ENCODE assay signal across 8 mouse cellular contexts in genomic region chr7:67655186-67655585, GRCm38 (mm10). TPM values are rescaled to one million over a fixed set of nuclear protein-coding genes. Genes with fewer than 3 reads are reported as not detected.
DNase-seq lines count a peak whose midpoint lies in the region; ATAC-seq and TF ChIP-seq lines count a peak whose summit lies in the region.

No protein-coding gene starts in this region.

- no peak overlapping the region for H3K4me2 ChIP-seq in hindbrain, postnatal 0 days (ENCODE audit: low read depth, low read length)
- no peak overlapping the region for H3K4me2 ChIP-seq in intestine, embryonic 14.5 days (ENCODE audit: low read length)
- H3K4me2 ChIP-seq in midbrain, embryonic 13.5 days (replicated peaks), result peak overlapping the region; percentile 20
- no peak overlapping the region for H3K4me2 ChIP-seq in neural tube, embryonic 15.5 days

- no peaks in the 10 kb centered on the region for H3K27me3 ChIP-seq in hindbrain, embryonic 10.5 days (ENCODE audit: insufficient read depth, poor library complexity, severe bottlenecking)
- H3K27me3 ChIP-seq in hindbrain, postnatal 0 days (ENCODE audit: insufficient read depth, low read length), result no peaks in the 10 kb centered on the region
- H3K27me3 ChIP-seq in intestine, embryonic 14.5 days (replicated peaks; ENCODE audit: control insufficient read depth, insufficient read depth, low read length), result no peaks in the 10 kb centered on the region
- H3K27me3 ChIP-seq in midbrain, embryonic 13.5 days, result no peaks in the 10 kb centered on the region
- H3K27me3 ChIP-seq in neural tube, embryonic 15.5 days (replicated peaks), result no peaks in the 10 kb centered on the region

- H3K4me1 ChIP-seq in hindbrain, embryonic 10.5 days (replicated peaks), result peaks cover 27% of the 10 kb centered on the region
- no peaks in the 10 kb centered on the region for H3K4me1 ChIP-seq in hindbrain, postnatal 0 days (ENCODE audit: insufficient read depth, low read length)
- peaks cover 15% of the 10 kb centered on the region; the same call in 1 of the 2 replicates for H3K4me1 ChIP-seq in intestine, embryonic 14.5 days (replicated peaks; ENCODE audit: control insufficient read depth, insufficient read depth, low read length)
- peaks cover 9% of the 10 kb centered on the region for H3K4me1 ChIP-seq in midbrain, embryonic 13.5 days (replicated peaks)
- H3K4me1 ChIP-seq in neural tube, embryonic 15.5 days, result no peaks in the 10 kb centered on the region

- H3K9me3 ChIP-seq in hindbrain, embryonic 10.5 days, result no peaks in the 10 kb centered on the region
- no peaks in the 10 kb centered on the region for H3K9me3 ChIP-seq in hindbrain, postnatal 0 days (ENCODE audit: low read length)
- H3K9me3 ChIP-seq in intestine, embryonic 14.5 days (ENCODE audit: control insufficient read depth, low read length), result no peaks in the 10 kb centered on the region
- no peaks in the 10 kb centered on the region for H3K9me3 ChIP-seq in midbrain, embryonic 13.5 days
- H3K9me3 ChIP-seq in neural tube, embryonic 15.5 days (replicated peaks), result no peaks in the 10 kb centered on the region

- H3K36me3 ChIP-seq in hindbrain, embryonic 10.5 days, result peaks cover 6% of the 10 kb centered on the region; the same call in 1 of the 2 replicates
- no peaks in the 10 kb centered on the region for H3K36me3 ChIP-seq in hindbrain, postnatal 0 days (ENCODE audit: insufficient read depth, low read length)
- H3K36me3 ChIP-seq in intestine, embryonic 14.5 days (ENCODE audit: control insufficient read depth, insufficient read depth, low read length), result 0 out of 2 replicates have a peak, but pooled peaks cover 3% of the 10 kb centered on the region
- H3K36me3 ChIP-seq in midbrain, embryonic 13.5 days, result no peaks in the 10 kb centered on the region
- H3K36me3 ChIP-seq in neural tube, embryonic 15.5 days, result no peaks in the 10 kb centered on the region

- 24% methylated on average over 1 of the region's 1 CpGs for WGBS in hindbrain, embryonic 10.5 days
- WGBS in hindbrain, postnatal 0 days, result 22% methylated on average over 1 of the region's 1 CpGs
- 14% methylated on average over 1 of the region's 1 CpGs for whole genome bisulfite sequencing in intestine, embryonic 14.5 days
- WGBS in midbrain, embryonic 13.5 days, result 6% methylated on average over 1 of the region's 1 CpGs
- WGBS in neural tube, embryonic 15.5 days, result 18% methylated on average over 1 of the region's 1 CpGs

- H3K4me3 ChIP-seq in hindbrain, embryonic 10.5 days, result peak overlapping the region; percentile 20
- H3K4me3 ChIP-seq in hindbrain, postnatal 0 days (ENCODE audit: low read length), result no peak overlapping the region
- no peak overlapping the region for H3K4me3 ChIP-seq in intestine, embryonic 14.5 days (ENCODE audit: low read depth, low read length)
- H3K4me3 ChIP-seq in midbrain, embryonic 13.5 days (replicated peaks), result no peak overlapping the region; the same call in 1 of the 2 replicates
- no peak overlapping the region for H3K4me3 ChIP-seq in neural tube, embryonic 15.5 days (replicated peaks)

- DNase-seq in hindbrain, embryonic 10.5 days (ENCODE audit: low spot score), result peak; percentile 43
- DNase-seq in hindbrain, postnatal 0 days (ENCODE audit: low spot score), result no peak
- DNase-seq in adrenal gland, postnatal 36 days, result peak; percentile 20 to 44
- no peak for DNase-seq in intestine, embryonic 14.5 days (ENCODE audit: low spot score)
- DNase-seq in frontal cortex, postnatal 14 days (ENCODE audit: low spot score in 2 of 2), result no peak

- no peak for TF ChIP-seq CTCF in hindbrain, postnatal 0 days (IDR thresholded peaks at IDR 0.05; ENCODE audit: low read depth)

- peak overlapping the region; percentile 76 for H3K27ac ChIP-seq in hindbrain, embryonic 10.5 days
- no peak overlapping the region for H3K27ac ChIP-seq in hindbrain, postnatal 0 days
- H3K27ac ChIP-seq in intestine, embryonic 14.5 days (ENCODE audit: low read depth), result no peak overlapping the region
- no peak overlapping the region for H3K27ac ChIP-seq in midbrain, embryonic 13.5 days
- H3K27ac ChIP-seq in neural tube, embryonic 15.5 days (replicated peaks), result no peak overlapping the region

- ATAC-seq in hindbrain, postnatal 0 days, result no peak
- ATAC-seq in intestine, embryonic 14.5 days (replicated peaks; ENCODE audit: low FRiP score, low TSS enrichment, low read depth), result 0 out of 2 replicates have a peak, but pooled peaks have one; percentile 36
- ATAC-seq in midbrain, embryonic 13.5 days, result peak; percentile 78
- ATAC-seq in neural tube, embryonic 15.5 days (ENCODE audit: low FRiP score), result no peak
- no peak for ATAC-seq in megakaryocyte progenitor cell, adult 5-6 weeks (replicated peaks; ENCODE audit: poor library complexity)

- no peak overlapping the region for H3K9ac ChIP-seq in hindbrain, postnatal 0 days (replicated peaks; ENCODE audit: low read length)
- H3K9ac ChIP-seq in intestine, embryonic 14.5 days (ENCODE audit: low read length), result no peak overlapping the region
- H3K9ac ChIP-seq in midbrain, embryonic 13.5 days (replicated peaks), result no peak overlapping the region
- H3K9ac ChIP-seq in neural tube, embryonic 15.5 days (replicated peaks), result no peak overlapping the region

RNA-seq across cellular contexts. Expression of gene Ttc23, which starts 8.0 kb away (rescaled TPM):
- 34.3 and 34.4 TPM in 2 replicates for polyA plus RNA-seq in hindbrain, embryonic 10.5 days (2016; fragmentation: Nextera tagmentation; extraction: Ambion mirVana)
- 4.3 and 5.3 TPM in 2 replicates for total RNA-seq in hindbrain, postnatal 0 days (2014; rRNA removed)
- 6.2 and 8.2 TPM in 2 replicates for polyA plus RNA-seq in hindbrain, postnatal 0 days (2015; fragmentation: Nextera tagmentation; extraction: Ambion mirVana)
- total RNA-seq in adrenal gland, postnatal 36 days (2021), result 10 to 100 TPM; 24.3 to 34.8 TPM
- polyA plus RNA-seq in intestine, embryonic 14.5 days (2014; fragmentation: Nextera tagmentation; extraction: Ambion mirVana), result 27.5 and 30.8 TPM in 2 replicates
- 13.3 and 16.6 TPM in 2 replicates for polyA plus RNA-seq in midbrain, embryonic 13.5 days (2015; fragmentation: Nextera tagmentation; extraction: Ambion mirVana)
- 6.1 and 11.1 TPM in 2 replicates for polyA plus RNA-seq in neural tube, embryonic 15.5 days (2015; fragmentation: Nextera tagmentation; extraction: Ambion mirVana)
- total RNA-seq in megakaryocyte progenitor cell, adult 5-6 weeks (2015), result 0.56 and 1.8 TPM in 2 replicates
- 1.8 and 2.9 TPM in 2 replicates for total RNA-seq in megakaryocyte progenitor cell, adult 5-6 weeks (2017)

RNA-seq across cellular contexts. Expression of gene Lrrc28, which starts 10.1 kb away (rescaled TPM):
- 19.9 and 25.1 TPM in 2 replicates for polyA plus RNA-seq in hindbrain, embryonic 10.5 days (2016; fragmentation: Nextera tagmentation; extraction: Ambion mirVana)
- 43.2 and 48.5 TPM in 2 replicates for total RNA-seq in hindbrain, postnatal 0 days (2014; rRNA removed)
- polyA plus RNA-seq in hindbrain, postnatal 0 days (2015; fragmentation: Nextera tagmentation; extraction: Ambion mirVana), result 22.4 and 22.6 TPM in 2 replicates
- 10 to 100 TPM; 17.5 to 19.6 TPM for total RNA-seq in adrenal gland, postnatal 36 days (2021)
- 12.4 and 14.1 TPM in 2 replicates for polyA plus RNA-seq in intestine, embryonic 14.5 days (2014; fragmentation: Nextera tagmentation; extraction: Ambion mirVana)
- polyA plus RNA-seq in midbrain, embryonic 13.5 days (2015; fragmentation: Nextera tagmentation; extraction: Ambion mirVana), result 33.3 and 34.4 TPM in 2 replicates
- polyA plus RNA-seq in neural tube, embryonic 15.5 days (2015; fragmentation: Nextera tagmentation; extraction: Ambion mirVana), result 20.7 and 24.0 TPM in 2 replicates
- total RNA-seq in megakaryocyte progenitor cell, adult 5-6 weeks (2015), result 6.2 and 9.6 TPM in 2 replicates
- 15.3 and 16.9 TPM in 2 replicates for total RNA-seq in megakaryocyte progenitor cell, adult 5-6 weeks (2017)

Comparison
In these comparisons a context has a peak if more than half of its experiments do, and no peak if none do; other contexts are left out.
1. DNase-seq: peak in hindbrain, embryonic 10.5 days (single experiment) and adrenal gland, postnatal 36 days (2 of 2); none in hindbrain, postnatal 0 days (single experiment), intestine, embryonic 14.5 days (single experiment) and frontal cortex, postnatal 14 days (0 of 2).
2. ATAC-seq: peak in intestine, embryonic 14.5 days (single experiment) and midbrain, embryonic 13.5 days (single experiment); none in hindbrain, postnatal 0 days (single experiment), neural tube, embryonic 15.5 days (single experiment) and megakaryocyte progenitor cell, adult 5-6 weeks (single experiment).